Mouse (Mus musculus) stomach, embryonic 16.5 days (tissue): ENCODE measurements around the gene Hist1h2ab. TPM values are rescaled to one million over a fixed set of nuclear protein-coding genes. Genes with fewer than 3 reads are reported as not detected.
"Not testable (repeated sequence)": the region's sequence is repeated elsewhere in the genome, so short reads cannot be mapped to it uniquely, and the experiment has no call there.

ENCODE experiments used
- ATAC-seq: fragments of 200-750 bp; cut with Nextera tagmentation; 2 replicates; pipeline ENCODE4 v1.8.0; 2017; ENCODE audit warnings: moderate number of reproducible peaks, moderate TSS enrichment; ENCODE audit not compliant: insufficient read depth, low FRiP score
- H3K27ac ChIP-seq: fragments of 300-500 bp; sonication (generic); 2 replicates; pipeline ENCODE4 v1.5.1; 2014; ENCODE audit warnings: low read length
- H3K27me3 ChIP-seq: fragments of 300-500 bp; sonication (generic); 2 replicates; pipeline ENCODE4 v1.6.1; 2014; ENCODE audit warnings: low read length, control low read depth, mixed read lengths; ENCODE audit not compliant: control insufficient read depth, insufficient read depth
- H3K36me3 ChIP-seq: fragments of 300-500 bp; sonication (generic); 2 replicates; pipeline ENCODE4 v1.6.1; 2014; ENCODE audit warnings: low read length; ENCODE audit not compliant: control insufficient read depth, insufficient read depth
- H3K4me1 ChIP-seq: fragments of 300-500 bp; sonication (generic); 2 replicates; pipeline ENCODE4 v1.6.1; 2014; ENCODE audit warnings: low read length, control low read depth, mixed read lengths; ENCODE audit not compliant: control insufficient read depth, insufficient read depth
- H3K4me2 ChIP-seq: fragments of 300-500 bp; sonication (generic); 2 replicates; pipeline ENCODE4 v1.6.1; 2014; ENCODE audit warnings: low read depth, low read length, mixed read lengths
- H3K4me3 ChIP-seq: fragments of 300-500 bp; sonication (generic); replicated peaks from 2 replicates; pipeline ENCODE4 v1.5.1; 2014; ENCODE audit warnings: mild to moderate bottlenecking, low read length
- H3K9ac ChIP-seq: fragments of 300-500 bp; sonication (generic); 2 replicates; pipeline ENCODE4 v1.6.1; 2014; ENCODE audit warnings: low read length
- H3K9me3 ChIP-seq: fragments of 300-500 bp; sonication (generic); replicated peaks from 2 replicates; pipeline ENCODE4 v1.6.1; 2016; ENCODE audit warnings: low read length, control low read depth; ENCODE audit not compliant: control insufficient read depth
- WGBS: fragments of 180-500 bp; shearing (Covaris S2); extraction: QIAGEN DNeasy Blood & Tissue Kit; methylation state at CpG from one replicate; pipeline ENCODE4 v1.1.7; 2014; 5-methylcytosine and 5-hydroxymethylcytosine counted together
- polyA plus RNA-seq: library from polyadenylated mRNA; unstranded; fragments of >200 nt; fragmentation: Nextera tagmentation; extraction: Ambion mirVana; gene quantifications from 2 replicates; pipeline ENCODE4 v1.2.1, GENCODE M21; 2015

The Hist1h2ab gene
- polyA plus RNA-seq, 1 experiment from 2014 or later: 26.2 TPM

- Histone ChIP-seq H3K9ac (no peak overlapping the region), H3K36me3 (no peaks in the 10 kb centered on the region), H3K4me2 (no peak overlapping the region), H3K27ac (no peak overlapping the region), H3K9me3 (no peaks in the 10 kb centered on the region), H3K27me3 (no peaks in the 10 kb centered on the region), H3K4me1 (peaks cover 32% of the 10 kb centered on the region), H3K4me3 (no peak overlapping the region)
- WGBS: 86% methylated on average over 5 of the region's 5 CpGs
- ATAC-seq: no peak
Measured at GRCm38 (mm10) chr13:23743215-23743614, 7.7 kb upstream of the Hist1h2ab start.

- no peaks in the 10 kb centered on the region for H3K27me3 ChIP-seq
- WGBS: 27% methylated on average over 4 of the region's 4 CpGs
- H3K27ac ChIP-seq: no peak overlapping the region
- no peak overlapping the region for H3K9ac ChIP-seq
- peak overlapping the region; percentile 59 for H3K4me2 ChIP-seq
- H3K9me3 ChIP-seq: no peaks in the 10 kb centered on the region
- peaks cover 32% of the 10 kb centered on the region for H3K4me1 ChIP-seq
- ATAC-seq: no peak
- no peaks in the 10 kb centered on the region for H3K36me3 ChIP-seq
- H3K4me3 ChIP-seq: peak overlapping the region; percentile 49
Measured at GRCm38 (mm10) chr13:23743963-23744362, 7.0 kb upstream of the Hist1h2ab start.

- Histone ChIP-seq H3K27ac (peak overlapping the region; percentile 79), H3K4me2 (peak overlapping the region; percentile 59), H3K9ac (peak overlapping the region; percentile 61), H3K4me3 (peak overlapping the region; percentile 49), H3K36me3 (no peaks in the 10 kb centered on the region), H3K27me3 (no peaks in the 10 kb centered on the region), H3K4me1 (peaks cover 28% of the 10 kb centered on the region), H3K9me3 (no peaks in the 10 kb centered on the region)
- ATAC-seq: no peak
- 2% methylated on average over 16 of the region's 36 CpGs for WGBS
Measured at GRCm38 (mm10) chr13:23744421-23745380, 6.2 kb upstream of the Hist1h2ab start.

GRCm38 (mm10) chr13:23745381-23746161 is 5.4 kb upstream of the Hist1h2ab start, which contains the start of gene Hist1h3c:
TSS of gene Hist1h3c (minus strand) at chr13:23745602.
- peak within 1 kb of the TSS; percentile 49 for H3K4me3 ChIP-seq
- peak; percentile 72 for ATAC-seq
- H3K27me3 ChIP-seq: no peaks in the 10 kb centered on the region
- peak within 1 kb of the TSS; percentile 99 for H3K27ac ChIP-seq
- peak within 1 kb of the TSS; percentile 73 for H3K9ac ChIP-seq
- peaks cover 24% of the 10 kb centered on the region for H3K4me1 ChIP-seq
- no peaks in the 10 kb centered on the region for H3K36me3 ChIP-seq
- H3K9me3 ChIP-seq: no peaks in the 10 kb centered on the region
- H3K4me2 ChIP-seq: peak within 1 kb of the TSS; percentile 59
- under 1% methylated on average over 28 of the region's 28 CpGs for WGBS

- not testable (repeated sequence) for H3K27me3 ChIP-seq, H3K9me3 ChIP-seq, H3K36me3 ChIP-seq
- H3K4me2 ChIP-seq: peak within 1 kb of the TSS; percentile 59
- under 1% methylated on average over 36 of the region's 58 CpGs for WGBS
- H3K27ac ChIP-seq: peak within 1 kb of the TSS; percentile 99
- peak within 1 kb of the TSS; percentile 49 for H3K4me3 ChIP-seq
- H3K9ac ChIP-seq: peak within 1 kb of the TSS; percentile 73
- H3K4me1 ChIP-seq: peaks cover 20% of the 10 kb centered on the region
- peak; percentile 93 for ATAC-seq
Measured at GRCm38 (mm10) chr13:23746201-23747080, 4.5 kb upstream of the Hist1h2ab start, which contains the start of gene Hist1h2bb. TSS of gene Hist1h2bb (plus strand) at chr13:23746734.

- ATAC-seq: no peak
- WGBS: 2% methylated on average over 13 of the region's 13 CpGs
- H3K36me3 ChIP-seq: no peaks in the 10 kb centered on the region
- no peaks in the 10 kb centered on the region for H3K9me3 ChIP-seq
- no peaks in the 10 kb centered on the region for H3K27me3 ChIP-seq
- peak overlapping the region; percentile 99 for H3K27ac ChIP-seq
- H3K4me2 ChIP-seq: peak overlapping the region; percentile 59
- H3K9ac ChIP-seq: peak overlapping the region; percentile 61
- peak overlapping the region; percentile 40 for H3K4me3 ChIP-seq
- peaks cover 20% of the 10 kb centered on the region for H3K4me1 ChIP-seq
Measured at GRCm38 (mm10) chr13:23747081-23747891, 3.6 kb upstream of the Hist1h2ab start.

- H3K9ac ChIP-seq: peak overlapping the region; percentile 61; the same call in 1 of the 2 replicates
- ATAC-seq: no peak
- H3K4me1 ChIP-seq: peaks cover 20% of the 10 kb centered on the region
- peak overlapping the region; percentile 99 for H3K27ac ChIP-seq
- H3K4me2 ChIP-seq: peak overlapping the region; percentile 59
- no peaks in the 10 kb centered on the region for H3K9me3 ChIP-seq
- no peaks in the 10 kb centered on the region for H3K36me3 ChIP-seq
- peak overlapping the region; percentile 40; the same call in 1 of the 2 replicates for H3K4me3 ChIP-seq
- WGBS: 7% methylated on average over 4 of the region's 4 CpGs
- H3K27me3 ChIP-seq: no peaks in the 10 kb centered on the region
Measured at GRCm38 (mm10) chr13:23747892-23748288, 3.0 kb upstream of the Hist1h2ab start.
